Mouse (Mus musculus): ENCODE measurements around the gene Camkv. TPM values are rescaled to one million over a fixed set of nuclear protein-coding genes. Genes with fewer than 3 reads are reported as not detected.

Camkv gene
- total RNA-seq, 2 experiments from 2014 or later: not detected

DNA sequence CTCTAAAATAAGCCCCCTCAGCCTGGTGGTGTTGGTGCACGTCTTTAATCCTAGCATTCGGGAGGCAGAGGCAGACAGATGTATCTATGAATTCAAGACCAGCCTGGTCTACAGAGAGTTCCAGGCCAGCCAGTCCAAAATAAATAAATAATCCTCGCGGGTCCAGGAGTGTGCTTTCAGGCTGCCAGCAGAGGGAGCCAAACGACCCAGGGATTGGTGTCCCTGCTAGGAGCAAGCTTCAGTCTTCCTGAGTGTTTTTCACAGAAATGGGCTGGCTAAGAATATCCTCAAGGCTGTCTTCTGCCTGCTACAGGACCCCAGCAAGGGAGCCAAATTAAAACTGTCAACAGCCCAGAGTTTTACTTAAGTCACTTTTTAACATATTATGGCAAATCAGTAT, 28.2 kb downstream of the Camkv start:
- DNase-seq: peak; percentile 94

DNA sequence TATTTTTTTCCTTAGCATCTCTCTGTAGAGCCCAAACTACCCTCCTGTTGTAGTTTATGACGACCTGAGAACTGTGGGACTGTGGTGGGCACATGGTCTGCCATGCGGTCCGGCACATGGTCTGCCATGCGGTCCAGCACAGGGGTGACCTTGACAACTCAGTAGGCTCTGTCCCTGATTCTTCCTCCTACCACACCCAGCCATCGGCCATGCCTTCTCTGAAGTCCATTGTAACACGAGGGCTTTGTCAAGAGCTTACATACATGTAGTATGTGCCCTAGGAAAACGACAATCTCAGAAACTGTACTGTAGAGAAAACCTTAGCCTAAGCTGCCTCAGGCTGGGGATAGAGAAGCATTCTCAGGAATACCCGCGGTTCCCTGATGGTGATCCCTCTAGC, 29.2 kb downstream of the Camkv start:
- DNase-seq: no peak

DNA sequence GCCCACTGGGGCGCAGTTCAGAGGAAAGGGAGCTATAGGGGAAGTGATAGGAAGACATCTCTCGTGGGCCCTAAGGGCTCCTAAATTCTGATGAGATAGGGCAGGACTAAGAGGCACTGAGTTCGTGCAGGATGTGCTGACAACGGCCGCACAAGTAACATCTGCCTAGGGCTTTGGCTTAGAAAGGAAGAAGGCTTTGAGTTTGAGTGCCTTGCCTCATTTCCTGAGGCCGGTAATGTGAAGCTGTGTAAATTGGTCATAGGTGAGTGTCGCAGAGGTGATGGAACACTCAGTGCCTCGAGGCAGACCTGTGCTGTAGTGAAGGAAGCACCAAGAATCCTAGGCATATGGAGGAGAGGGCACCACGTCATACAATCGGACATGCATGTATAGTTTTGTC, 31.2 kb downstream of the Camkv start:
- no peak for DNase-seq

DNA sequence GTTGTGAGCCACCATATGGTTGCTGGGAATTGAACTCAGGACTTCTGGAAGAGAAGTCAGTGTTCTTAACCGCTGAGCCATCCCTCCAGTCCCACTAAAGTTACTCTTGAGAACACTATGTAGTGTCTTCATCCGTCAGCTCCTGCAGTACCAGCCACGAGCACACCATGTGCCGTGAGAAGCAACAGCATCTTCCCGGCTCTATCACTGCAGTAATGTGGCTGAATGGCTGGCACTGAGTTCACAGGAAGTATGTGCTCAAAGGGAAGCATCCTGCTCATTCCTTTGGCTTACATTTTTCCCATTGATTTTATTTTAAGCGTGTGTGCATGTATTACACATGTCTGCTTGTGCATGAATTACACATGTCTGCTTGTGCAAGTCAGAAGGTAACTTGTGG, 32.0 kb downstream of the Camkv start:
- DNase-seq: no peak

DNA sequence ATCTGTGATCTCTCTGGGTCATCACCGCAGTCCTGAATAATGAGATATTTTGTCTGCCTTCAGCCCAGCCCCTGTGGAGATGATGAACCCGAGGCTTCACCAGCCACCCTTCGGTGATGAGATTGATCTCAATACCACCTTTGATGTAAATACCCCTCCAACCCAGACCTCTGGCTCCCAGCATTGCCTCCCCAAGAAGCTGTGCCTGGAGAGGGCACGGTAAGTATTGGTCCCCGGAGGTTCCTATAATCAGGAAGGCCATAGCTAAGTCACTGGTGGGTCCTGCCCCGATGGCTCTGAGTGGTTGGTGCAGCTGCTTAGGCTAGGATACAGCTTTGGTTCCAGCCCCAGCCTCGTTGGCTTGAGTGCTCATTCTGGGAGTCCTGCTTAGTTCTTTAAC, 33.1 kb downstream of the Camkv start:
- DNase-seq: no peak

DNA sequence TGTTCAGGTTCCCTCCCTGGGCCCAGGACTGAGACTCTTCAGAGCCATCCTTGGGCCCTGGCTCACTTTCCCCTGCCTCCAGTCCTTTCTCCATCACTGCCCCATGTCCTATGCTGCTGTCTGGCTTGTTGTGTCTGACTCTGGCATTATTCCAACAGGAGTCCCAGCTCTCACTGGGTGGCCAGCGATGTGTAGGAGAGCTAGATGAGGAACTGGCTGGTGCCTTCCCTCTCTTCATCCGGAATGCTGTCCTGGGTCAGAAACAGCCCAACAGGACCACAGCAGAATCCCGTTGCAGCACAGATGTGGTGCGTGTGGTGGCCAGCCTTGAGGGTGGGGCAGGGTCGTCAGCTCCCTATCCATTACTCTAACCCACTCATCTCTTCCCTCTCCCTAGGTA, 34.8 kb downstream of the Camkv start:
- no peak for DNase-seq

DNA sequence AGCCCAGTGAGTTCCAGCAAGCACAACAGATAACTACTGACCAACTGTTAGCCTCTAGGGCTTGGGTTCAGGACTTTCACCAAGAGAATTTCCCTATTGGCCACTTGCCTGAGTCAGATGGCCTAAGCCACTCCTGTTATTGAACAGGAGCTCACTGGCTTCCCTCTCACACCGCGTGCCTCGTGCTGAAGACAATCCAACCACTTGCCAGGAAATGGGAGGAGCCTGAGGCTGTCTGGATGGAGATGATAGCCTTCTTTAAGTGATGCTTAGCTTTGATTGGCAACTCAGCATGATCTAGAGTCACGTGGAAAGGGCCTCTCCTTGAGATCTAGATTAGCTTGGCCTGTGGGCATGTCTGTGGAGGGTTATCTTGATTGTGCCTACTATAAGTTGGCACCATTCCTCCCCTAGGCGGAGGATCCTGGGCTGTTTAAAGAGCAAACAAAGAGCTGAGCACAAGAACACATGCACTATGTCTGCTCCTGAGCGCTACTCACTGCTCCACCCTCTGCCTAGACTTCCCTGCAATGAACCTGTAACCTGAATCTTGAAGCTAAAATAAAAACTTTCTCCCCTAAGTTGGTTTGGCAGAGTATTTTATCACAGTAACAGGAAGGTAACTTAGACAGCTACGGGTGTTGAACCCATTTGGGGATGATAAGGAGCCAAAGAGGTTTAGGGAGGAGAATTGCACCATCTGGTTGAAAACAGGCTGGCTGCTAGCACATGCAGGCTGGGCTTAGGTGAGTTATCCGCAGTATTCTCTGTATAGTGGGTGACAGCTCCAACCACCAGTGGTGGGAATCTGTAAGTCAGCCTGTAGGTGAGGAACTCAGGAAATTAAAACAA, 36.4 kb downstream of the Camkv start:
- no peak for DNase-seq

DNA sequence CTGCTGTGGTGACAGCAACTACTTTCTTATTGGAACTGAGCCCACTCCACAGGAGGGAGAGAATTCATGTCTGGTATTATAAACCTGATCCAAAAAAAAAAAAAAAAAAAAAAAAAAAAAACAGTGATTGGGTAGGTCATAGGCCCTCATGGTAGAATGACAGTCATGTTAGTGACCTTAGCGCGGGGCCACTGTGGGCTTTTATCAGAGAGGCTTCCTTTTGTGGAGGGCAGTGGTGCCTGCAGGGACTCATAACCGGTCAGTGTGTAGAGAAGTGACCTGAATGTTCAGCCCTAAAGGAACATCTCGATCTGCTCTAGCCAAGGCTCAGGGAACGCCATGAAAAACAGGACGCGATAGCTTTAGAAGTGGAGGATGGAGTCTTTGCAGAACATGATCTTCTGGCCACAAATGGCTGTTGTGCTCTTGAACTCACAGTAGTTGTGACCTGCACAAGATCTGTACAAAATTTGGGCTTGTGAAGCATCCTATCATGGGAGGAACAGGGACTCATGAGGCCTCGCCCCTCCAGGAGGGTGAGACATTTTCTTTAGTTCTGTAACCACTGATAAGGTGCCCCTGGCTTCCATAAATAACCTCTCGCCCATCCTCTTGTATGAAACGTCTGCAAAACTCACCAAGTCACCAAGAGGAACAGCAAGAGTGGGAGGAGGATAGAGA, 39.2 kb downstream of the Camkv start:
- DNase-seq: no peak

DNA sequence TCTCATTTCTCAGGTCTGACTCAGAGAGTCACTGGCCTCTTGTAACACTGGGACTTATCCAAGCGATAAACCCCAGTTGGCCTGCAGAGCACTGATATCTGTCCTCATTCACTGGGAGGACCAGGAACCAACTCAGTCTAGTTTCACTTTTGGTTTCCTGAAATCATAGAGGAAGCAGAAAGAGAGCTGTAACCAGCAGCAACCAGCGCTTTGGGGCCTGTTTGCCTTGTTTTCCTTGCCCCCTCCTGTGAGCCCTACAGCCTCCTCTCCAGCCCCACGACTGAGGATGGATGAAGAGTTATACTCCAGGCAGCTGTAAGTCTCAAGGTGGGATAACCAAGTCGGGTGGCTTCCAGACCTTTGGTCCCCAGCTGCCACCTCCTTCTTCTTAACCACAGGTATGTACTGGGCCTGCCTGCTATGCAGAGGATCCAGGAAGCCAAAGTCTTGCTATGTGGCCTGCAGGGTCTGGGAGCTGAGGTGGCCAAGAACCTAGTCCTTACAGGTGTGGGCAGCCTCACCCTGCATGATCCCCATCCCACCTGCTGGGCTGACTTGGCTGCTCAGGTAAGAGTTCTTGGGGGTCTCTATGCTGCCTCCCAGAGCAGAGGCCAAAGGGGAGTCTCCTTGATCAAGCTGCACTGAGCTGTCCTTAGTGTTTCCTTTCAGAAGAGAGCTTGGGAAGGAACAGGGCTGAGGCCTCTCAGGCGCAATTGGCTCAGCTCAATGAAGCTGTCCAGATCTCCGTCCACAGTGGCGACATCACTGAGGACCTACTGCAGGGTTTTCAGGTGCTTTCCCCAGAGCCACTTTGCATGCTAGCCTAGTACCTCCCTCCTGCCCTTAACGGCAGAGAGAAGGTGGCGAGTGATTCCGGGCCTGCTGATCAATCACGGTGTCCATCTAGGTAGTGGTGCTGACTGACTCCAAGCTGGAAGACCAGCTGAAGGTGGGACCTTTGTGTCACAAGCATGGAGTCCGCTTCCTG, 40.2 kb downstream of the Camkv start, which contains the start of gene Uba7:
Uba7 (plus strand) TSS at position 107 of the 988 bp plus-strand sequence.
- peak; percentile 51 for DNase-seq

DNA sequence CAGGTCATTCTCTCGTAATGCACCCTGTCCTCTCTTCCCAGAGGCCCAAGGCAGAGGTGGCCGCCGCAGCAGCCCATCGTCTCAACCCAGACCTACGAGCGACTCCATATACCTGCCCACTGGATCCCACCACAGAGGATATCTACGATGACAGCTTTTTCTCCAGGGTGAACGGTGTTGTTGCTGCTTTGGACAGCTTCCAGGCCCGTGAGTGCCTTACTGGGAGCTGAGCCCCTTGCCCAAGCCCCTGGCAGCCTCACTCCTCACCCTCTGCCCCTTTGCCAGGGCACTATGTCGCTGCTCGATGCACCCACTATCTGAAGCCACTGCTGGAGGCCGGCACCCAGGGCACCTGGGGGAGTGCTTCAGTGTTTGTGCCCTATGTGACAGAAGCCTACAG, 43.3 kb downstream of the Camkv start:
- DNase-seq: no peak

DNA sequence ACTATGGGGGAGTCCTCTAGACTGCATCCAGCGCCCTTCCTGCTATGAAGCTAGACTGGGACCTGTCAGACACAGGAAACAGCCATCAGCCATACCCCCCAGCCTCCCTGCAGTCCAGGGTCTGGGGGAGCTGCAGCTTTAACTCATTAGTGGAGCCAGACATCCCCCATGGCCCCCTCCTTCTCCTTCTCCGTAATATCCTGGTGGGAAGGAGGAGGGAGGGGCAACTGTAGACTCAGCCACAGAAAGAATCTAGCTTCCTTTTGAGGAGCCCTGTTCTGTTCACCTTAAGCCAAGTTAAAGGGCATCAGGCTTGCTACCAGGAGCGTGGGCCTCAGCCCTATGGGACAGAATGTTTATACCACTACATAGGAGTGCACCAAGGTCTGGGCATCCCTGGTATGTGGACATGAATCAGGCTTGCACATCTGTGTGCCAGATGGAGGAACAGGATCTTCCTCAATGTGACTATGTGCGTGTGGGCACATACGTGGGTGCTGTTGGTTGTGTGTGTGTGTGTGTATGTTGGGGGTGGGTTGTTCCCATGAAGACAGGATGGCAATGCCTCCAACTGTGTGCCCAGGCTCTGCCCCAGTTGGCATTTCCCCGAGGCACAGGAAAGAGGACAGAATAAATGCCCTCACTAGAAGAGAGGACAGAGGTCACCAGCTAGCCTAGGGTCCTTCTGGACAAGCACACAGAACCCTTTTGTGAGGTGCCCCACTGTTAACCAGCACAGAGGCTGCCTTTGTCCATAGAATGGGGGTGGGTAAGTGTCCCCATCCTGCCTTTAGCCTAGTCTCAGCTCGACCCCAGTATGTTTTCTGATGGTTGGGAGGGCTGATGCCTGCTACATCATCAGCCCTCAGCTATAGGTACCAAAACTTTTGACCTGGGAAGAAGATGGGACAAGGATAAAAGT, 46.5 kb downstream of the Camkv start:
- peak; percentile 61 for DNase-seq

DNA sequence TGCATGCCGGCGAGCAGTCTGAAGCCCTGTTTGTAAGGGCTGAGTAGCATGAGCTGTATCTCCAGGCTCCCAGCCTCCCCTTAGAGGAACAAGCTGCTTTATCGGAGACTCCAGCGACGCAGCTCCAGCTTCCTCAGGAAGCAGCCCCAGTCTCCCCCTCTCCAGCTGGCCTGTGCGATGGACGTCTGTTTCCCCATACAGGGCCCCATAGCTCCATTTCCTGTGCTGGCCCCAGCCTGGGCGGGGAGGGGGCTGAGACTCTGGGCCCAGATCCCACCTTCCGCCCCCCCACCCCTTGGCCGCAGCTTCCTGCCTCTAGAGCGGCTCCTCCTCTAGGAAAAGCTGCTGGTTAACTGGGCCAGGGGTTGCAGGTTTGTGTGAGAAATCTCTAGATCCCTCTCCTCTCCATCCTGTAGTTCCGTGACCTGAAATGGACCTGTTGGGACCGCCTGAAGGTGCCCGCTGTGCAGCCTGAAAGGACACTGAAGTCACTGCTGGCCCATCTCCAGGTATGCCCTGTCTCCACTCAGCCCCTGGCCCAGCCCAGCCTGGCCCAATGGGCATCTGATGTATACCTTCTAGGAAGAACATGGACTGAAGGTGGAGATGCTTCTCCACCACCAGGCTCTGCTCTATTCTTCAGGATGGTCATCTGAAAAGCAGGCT, 47.3 kb downstream of the Camkv start, which contains the start of gene Gm20661:
Gm20661 (plus strand) TSS at position 378 of the 666 bp plus-strand sequence.
- peak; percentile 88 for DNase-seq

DNA sequence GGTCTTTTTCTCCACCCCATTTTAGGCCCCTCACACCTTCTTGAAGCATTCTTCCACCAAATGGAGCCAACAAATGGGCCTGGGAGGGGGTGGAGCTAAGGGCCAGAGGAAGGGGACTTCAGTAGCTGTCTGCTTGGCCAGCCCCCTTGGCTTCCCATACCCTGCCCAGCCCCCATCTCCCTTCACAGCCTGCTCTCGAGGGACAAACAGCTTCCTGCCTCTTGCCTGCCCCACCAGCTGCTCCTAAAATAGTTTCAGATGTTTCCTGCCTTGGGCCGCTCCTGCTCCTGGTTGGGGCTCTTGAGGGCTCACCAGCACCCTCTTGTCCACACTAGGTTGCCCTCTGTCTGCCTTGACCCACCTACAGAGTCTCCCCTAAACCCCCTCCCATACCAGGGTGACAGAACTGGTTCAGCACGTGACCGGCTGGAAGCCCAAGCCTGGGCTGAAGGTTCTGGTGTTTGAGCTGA, 48.0 kb downstream of the Camkv start:
- peak; percentile 92 for DNase-seq

DNA sequence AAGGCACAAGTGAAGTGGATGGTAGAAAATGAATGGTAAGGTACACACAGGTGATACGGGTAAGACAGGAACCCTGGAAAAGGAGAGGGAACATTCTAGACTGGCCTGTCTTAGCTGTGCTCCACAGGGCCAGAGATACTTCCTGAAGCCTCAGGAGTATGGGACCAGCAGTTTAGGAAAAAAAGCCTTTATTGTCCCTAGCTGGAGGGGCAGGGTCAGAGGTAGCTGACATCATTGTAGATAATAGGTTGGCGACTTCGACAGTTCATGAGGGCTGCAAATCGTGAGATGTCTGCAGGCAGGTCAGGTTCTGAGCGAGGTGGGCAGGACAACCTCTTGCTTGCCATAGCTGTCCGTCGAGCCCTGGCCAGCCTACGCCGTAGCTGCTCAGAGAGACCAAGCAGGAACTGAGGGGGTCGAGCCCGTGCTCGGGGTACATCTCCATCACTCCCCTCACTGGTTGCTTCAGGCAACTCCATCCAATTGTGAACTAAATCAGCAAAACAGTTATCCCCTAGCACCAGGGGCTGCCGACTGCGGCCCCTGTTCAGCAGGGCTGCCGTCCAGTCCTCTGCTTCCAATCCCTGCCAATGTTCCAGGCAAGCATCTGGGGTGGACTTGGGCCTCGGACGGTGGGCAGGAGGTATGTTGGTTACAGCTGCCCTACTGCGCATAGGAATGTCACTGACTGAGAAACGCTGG, 48.7 kb downstream of the Camkv start:
- peak; percentile 36 for DNase-seq

DNA sequence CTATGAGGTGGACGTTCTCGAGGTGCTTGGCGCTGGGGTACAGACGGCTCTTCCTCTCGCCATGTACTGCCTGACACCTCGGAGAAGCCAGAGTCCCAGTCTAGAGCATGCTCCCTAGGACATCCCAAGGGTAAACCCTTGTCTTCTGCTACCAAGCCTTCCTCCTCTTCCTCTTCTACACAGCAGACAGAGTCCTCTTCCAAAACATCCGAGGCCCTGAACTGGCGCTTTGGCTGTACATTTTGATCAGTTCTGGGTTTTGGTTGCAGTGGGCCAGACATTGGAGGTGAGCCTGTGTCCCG, 49.2 kb downstream of the Camkv start:
- no peak for DNase-seq

DNA sequence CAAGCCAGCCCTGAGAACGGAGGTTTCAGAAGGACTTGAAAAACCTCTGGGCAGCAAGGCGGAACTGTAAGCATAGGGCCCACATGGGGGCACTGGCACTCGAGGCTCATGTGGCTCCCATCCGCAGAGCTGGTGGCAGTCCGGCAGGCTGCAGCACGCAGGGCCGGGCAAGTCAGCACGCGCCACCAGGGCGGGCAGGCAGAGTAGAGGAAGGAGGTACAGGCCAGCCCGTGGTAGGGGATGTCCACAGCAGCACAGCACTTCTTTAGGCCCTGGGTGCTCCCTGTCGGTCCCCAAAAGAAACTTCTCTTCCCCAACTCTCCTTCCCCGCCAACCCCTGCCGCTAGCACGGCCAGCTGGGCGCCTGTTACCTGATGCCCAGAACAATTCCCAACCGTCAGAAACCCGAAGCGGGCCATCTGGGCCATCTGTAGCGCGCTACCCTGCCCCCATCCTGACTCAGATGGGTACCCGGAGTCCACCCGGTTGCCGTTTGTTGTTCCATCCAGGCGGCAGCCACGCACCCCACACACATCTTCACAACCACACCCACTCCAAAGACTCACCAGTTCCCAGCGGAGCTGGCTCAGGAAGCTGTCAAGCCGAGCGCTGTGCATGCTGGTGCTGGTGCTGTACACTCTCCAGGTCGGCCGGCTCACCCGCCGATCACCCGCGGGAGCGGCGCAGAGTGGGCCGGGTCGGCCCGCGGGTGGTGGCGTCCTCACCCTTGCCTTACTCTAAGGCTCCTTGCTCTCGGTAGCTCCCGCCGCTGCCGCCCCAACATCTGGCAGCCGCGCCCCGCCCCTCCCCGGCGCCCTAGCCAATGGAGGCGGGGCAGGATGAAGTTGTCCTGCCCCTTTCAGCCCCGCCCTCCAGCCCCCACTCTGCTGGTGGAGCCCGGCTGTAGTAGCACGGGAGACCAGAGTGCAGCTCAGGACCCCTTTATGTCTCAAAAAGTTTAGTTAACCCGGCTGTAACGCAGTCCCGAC, 50.0 kb downstream of the Camkv start, which contains the start of gene Inka1:
Inka1 (minus strand) TSS at position 749 of the 989 bp plus-strand sequence.
- peak; percentile 94 for DNase-seq

DNA sequence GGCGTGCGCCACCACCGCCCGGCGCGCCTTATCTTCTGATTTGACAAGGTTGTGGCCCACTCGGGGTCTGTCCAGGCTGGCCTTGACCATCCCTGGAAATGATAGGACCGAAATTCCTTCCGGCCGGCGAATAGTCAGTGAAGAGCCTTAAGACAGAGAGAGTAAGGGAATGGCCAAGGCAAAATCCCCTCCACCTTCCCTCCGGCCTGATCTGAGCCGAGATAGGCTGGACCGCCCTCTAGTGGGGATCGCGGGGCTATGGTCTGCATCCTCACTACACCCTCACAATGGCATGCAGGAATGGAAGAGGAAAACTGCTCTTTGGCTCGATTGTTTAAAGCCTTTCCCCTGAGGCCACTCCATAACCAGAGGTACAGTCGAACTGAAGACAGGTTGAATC, 50.9 kb downstream of the Camkv start:
- peak; percentile 86 for DNase-seq

DNA sequence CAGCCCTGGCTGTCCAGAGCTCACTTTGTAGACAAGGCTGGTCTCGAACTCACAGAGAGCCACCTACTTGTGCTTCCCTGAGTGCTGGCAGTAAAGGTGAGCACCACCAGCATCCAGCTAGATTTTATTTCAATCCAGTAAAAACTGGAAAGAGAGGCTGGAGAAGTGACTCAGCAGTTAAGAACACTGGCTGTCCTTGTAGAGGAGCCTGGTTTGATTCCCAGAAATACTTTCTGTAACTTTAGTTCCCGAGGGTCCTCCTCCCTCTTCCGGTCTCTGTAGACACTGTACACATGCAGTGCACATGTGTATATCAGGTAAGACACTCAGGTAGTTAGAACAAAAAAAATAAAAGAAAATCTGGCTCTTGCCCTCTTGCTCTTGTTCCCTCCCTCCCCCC, 52.5 kb downstream of the Camkv start:
- DNase-seq: no peak

DNA sequence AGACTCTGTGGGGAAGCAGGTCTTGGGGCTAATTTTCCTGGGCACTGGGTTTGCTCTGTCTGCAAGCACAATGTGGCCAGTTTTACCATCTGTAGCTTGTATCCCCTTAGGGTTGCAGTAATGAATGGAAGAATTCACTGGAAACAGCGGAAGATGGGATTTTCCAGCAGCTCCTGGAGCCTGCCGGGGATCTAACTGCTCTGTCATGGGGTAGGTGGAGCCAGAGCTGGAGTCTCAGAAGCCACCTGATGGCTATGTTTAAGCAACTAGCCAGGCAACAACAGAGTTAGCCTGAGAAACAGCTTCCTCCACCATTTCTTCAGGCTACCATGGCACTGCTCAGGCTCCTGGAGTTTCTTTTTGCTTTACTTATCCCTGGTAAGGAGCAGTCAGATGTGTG, 56.7 kb downstream of the Camkv start, which contains the start of gene Cdhr4:
Cdhr4 (plus strand) TSS at position 301 of the 400 bp plus-strand sequence.
- DNase-seq: no peak

Data from heart, postnatal 4 days (tissue).